Mouse (Mus musculus) frontal cortex, postnatal 10 days (tissue): ENCODE results near the gene Ccnl2.

Experiments used
- DNase-seq, 2 experiments: peaks; one replicate each; pipeline ENCODE4 v3.0.0; 2022; ENCODE audit warnings: low spot score in 2 of 2, mixed read lengths in 1 of 2

Gene Ccnl2

DNA sequence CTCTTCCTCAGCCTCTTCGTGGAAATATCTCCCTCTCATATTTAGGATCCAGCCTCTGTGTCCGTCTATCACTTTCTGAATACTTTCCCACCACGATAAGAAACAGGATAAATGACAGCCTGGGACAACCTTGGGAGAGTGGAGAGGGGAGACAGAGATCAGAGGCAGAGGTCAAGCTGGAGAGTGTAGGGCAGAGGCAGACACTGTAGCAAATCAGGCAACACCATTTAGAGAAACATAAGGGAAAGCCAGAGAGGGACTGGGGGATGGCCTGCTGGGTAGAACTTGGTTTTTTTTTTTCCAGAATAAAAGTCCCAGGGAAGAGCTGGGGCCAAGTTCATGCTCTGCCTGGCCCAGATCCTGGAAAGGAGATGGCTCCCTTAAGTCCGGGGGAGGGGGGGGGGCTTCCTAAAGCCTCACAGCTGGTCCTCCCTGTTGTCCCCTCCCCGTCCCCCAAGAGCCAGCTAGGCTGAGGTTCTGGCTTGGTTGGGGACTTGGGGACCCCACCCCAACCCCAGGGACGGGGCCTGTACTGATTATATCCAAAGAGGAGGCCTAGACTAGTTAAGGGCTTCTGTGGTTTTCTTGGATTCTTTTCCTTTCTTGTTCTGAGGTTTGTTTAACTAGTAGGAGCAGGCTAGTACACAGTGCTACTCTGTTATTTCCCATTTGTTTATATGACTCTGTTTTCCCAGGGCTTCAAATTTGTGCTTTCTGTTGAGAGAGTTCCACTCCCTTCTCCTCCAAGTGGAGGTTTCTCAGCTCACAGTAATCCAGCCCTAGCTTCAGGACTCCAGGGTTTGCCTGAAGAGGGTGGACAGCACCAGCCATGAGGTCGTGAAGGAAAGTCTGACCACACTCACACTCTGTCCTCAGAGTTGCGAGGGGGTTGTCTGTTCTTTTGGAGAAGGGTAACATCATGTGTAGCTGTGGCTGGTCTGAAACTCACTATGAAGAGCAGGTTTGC, 26.2 kb downstream of the Ccnl2 start:
- no peak for DNase-seq

DNA sequence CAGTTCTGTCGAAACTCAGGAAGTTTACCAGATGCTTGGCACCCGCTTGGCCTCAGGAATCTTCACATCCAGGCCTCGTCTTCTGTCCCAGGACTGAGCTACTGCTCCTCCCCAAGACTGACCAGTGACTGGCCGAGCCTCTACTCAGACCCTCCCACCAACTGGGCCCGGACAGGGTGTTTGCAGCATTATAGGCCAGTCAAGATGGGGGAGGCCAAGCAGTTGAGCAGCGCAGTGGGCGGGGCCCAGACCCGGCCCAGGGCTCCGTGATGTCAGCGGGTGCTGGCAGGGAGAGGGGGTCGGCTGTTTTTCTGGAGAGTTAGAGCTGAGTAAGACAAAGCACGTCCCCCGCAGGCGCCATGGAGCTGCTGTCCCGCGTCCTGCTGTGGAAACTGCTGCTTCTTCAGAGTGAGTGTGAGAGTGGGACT, 27.2 kb downstream of the Ccnl2 start, which contains the start of gene Mxra8:
Gene Mxra8 (plus strand): TSS at position 198 of the 428 bp plus-strand sequence.
- peak in 1 of 2 experiments; percentile 52 for DNase-seq

DNA sequence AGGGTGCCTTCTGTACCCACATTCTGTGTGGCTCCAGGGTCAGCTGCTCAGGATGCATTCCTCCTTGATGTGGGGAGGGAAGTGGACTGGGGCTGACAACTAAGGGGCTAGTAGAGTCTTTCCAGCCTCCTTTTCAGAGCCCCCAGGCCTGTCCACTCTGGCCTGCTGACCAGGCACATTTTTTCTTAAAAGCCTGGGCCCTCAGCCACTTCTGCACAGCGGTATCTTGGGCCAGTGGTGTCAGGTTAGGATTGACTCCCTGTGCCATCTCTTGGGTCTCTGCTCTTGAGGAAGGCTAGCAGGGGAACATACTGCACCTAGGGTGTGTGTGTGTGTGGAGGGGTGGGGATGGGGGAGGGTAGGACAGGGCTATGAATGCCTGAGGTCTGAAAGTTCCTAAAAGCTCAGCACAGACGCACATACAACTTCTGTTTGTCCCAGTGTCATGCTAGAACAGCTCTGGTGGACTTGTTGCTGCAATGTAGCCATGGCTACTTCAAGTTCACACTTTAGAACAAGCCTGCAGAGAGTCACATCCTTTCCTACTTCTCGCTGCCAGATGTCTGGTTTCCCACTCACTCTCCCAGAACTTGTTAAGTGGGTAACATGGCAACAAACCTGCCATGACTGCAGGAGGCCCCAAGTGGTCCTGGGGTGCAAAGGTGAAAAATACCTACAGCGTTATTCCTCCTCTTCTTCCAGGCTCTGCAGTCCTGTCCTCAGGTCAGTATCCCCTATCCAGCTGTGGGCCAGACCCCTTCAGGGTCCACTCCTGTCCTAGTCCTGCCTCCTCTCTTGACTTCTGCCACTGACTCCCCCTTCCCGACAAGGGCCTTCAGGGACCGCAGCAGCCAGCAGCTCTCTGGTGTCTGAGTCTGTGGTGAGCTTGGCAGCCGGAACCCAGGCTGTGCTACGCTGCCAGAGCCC, 28.1 kb downstream of the Ccnl2 start:
- no peak for DNase-seq

DNA sequence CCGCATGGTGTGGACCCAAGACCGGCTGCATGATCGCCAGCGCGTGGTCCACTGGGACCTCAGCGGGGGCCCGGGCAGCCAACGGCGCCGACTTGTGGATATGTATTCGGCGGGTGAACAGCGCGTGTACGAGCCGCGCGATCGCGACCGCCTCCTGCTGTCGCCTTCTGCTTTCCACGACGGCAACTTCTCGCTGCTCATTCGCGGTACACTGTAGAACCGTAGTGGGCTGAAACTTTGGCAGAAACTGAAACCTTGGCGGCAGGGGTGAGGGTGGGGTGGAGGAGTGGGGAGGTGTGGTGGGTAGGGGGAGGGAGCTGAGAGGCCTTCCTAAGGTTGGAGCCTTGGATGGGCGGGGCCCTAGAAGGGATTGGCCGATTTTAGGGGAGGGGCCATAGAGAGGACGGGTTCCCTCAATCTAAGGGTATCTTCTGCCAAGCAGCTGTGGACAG, 28.7 kb downstream of the Ccnl2 start:
- peak in 1 of 2 experiments; percentile 35 for DNase-seq

DNA sequence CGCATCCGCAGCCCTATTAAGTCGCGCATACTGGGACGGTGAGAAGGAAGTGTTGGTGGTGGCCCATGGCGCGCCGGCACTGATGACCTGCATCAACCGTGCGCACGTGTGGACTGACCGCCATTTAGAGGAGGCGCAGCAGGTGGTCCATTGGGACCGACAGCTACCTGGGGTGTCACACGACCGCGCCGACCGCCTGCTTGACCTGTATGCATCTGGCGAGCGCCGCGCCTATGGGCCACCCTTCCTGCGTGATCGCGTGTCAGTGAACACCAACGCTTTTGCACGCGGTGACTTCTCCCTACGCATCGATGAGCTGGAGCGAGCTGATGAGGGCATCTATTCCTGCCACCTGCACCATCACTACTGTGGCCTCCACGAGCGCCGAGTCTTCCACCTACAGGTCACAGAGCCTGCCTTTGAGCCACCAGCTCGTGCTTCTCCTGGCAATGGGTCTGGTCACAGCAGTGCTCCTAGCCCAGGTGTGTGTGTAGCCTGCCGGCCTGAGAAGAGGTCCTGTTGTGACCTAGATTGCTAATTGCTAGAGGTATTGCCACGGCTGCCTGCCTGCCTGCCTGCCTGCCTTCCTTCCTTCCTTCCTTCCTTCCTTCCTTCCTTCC, 29.5 kb downstream of the Ccnl2 start:
- DNase-seq, result peak in 1 of 2 experiments; percentile 13

DNA sequence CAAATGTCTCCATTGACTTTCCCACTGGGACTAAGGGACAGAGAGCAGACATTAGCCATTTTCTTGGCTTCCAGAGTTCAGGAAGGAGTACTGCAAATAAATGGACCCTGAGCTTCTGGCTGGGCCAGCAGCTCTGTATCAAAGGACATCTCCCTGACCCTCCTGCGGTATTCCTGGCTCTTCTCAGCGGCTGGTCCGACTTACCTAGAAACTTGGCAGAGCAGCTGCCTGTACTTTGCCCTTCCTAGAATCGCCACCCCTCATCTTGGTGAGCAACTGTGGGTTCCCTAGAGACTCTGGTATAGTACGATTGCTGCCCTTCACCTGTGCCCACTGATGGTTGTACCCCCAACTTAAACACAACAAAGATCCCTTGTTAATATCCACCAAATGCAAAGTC, 30.9 kb downstream of the Ccnl2 start:
- no peak for DNase-seq

DNA sequence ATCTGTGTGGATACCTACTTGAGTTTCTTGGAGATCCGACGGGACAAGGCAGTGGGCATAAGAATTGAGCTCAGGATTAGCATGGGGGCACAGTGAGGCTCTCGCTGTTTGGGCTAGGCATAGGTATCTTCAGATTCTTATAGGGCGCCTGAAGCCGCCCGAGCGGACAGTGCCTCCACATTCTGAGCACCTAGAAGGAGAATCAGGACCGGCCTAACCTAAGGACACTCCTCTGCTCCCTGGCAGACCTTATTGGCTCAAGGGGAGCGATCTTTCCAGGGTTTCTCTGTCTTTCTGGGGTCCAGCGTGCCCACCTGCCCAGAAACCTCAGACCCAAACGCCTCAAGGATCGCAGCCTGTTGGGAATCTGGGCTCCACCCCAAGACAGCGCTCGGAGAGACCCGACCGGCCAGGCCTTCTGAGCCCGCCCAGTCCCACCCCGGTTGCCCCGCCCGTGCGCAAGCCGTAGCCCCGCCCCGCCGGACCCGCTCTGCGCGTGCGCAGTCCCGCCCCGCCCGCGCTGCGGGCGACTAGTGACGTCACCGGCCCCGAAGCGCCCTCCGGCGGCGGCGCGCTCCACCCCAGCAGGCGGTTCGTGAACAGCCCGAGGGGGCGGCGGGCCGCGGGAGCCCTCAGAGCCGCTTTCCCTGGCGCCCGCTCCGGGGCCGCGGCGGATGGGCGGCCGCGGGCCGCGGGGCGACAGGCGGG, 34.7 kb downstream of the Ccnl2 start, which contains the start of gene Dvl1:
Gene Dvl1 (plus strand): TSS at position 532 of the 708 bp plus-strand sequence.
- peak; percentile 80 to 95 for DNase-seq

DNA sequence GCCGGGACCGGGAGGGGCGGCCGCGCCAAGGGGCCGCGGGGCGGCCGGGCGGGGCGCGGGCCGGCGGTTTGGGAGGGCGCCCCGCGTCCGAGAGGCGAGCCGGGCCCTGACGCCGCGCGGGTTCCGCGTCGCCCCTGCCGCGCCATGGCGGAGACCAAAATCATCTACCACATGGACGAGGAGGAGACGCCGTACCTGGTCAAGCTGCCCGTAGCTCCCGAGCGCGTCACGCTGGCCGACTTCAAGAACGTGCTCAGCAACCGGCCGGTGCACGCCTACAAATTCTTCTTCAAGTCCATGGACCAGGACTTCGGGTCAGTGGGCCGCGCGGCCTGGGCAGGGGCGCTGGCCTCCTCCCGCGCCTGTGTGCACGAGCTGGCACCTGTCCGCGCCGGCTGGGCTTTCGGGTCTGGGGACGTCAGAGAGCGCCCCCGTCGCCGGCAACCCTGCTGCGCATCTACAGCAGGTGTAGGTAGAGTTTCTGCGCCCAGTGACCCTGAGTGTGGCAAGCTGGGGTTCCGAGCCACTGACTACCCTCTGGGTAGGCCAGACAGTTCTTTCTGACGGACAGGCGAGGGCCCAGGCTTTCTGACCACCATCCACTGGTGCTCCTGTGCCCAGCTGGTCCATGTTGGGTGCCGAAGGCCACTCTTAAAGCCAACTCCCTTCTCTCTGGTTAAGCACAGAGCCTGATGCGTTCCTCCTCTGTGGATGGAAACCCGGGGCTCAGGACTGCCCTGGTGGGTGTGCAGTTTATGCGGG, 35.5 kb downstream of the Ccnl2 start:
- DNase-seq, result peak in 1 of 2 experiments; percentile 49

DNA sequence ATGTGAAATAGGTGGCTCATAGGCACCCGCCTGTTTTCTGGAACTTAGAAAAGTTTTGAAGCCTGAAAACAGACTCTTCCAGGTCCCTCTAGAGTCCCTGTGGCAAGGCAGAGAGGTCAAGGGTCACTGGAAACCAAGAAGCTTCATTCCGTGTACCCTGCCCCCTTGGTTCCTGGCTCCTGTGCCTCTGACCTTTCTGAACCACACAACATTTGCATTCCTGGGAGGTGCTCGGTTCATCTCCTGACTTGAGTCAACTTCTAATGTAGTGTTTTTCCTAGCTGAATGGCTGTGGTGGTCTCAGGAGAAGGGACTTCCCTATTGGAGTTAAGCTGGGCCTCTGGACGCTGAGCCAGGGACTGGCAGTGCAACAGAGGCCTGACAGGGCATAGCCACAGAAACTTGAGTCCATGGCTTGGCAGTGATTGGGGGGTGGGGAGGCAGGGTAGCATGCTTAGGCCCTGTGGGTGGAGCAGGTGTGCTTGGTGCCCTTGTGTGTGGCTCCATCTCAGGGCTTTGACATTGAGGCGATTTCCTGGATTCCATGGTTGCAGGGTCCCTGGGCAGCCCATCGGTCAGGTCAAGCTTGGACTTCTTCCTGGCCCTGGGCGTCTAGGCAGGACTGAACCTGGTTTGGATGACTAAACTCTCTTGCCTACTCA, 36.3 kb downstream of the Ccnl2 start:
- no peak for DNase-seq

DNA sequence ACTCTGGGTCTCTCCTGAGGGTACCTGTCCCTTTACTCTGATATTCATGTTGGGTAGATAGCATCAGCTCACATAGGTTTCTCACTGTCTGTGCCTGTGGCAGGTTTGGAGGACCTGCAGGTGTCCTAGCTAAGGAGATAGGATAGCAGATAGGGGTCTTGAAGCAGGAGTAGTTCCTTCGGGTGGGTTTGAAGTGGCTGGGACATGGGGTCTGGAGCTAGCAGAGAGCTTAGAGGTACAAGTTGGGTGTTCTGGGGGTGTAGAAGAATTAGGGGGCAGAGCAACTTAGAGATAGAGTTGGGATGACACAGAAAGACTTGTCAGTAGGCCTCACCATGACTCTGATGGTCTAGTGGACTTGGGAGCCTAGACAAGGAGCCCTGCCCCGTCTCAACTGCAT, 37.1 kb downstream of the Ccnl2 start:
- DNase-seq, result no peak

DNA sequence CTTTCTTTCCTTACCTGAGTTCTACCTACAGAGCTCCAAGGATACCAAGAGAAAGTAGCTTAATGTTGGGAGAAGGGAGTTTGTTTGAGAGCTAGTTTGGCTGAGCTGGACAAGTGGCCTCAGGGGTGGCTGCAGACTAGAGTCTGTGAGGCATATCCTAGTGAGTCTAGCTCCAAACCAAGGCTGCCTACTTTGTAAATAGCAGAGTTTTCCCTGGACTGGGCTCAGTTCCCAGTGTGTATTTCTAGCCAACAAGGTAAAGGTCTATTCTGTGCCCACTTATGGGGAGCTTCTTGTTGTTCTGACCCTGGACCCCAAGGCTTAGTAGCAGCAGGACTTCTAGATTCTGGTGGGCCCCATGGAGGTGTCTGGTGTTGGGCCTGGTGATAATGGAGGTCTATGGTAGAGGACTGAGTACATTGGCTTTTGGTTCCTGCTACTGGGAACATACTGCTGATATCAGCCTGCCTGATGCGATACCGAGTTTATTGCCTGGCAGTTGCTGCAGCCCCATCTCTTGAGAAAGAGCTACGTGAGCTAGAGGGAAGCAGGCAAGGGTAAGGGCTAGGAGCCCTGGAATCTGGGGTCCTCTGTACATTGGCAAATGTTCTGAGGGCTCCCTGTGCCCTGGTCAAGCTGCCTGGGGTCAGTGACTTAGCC, 37.6 kb downstream of the Ccnl2 start:
- DNase-seq, result no peak

DNA sequence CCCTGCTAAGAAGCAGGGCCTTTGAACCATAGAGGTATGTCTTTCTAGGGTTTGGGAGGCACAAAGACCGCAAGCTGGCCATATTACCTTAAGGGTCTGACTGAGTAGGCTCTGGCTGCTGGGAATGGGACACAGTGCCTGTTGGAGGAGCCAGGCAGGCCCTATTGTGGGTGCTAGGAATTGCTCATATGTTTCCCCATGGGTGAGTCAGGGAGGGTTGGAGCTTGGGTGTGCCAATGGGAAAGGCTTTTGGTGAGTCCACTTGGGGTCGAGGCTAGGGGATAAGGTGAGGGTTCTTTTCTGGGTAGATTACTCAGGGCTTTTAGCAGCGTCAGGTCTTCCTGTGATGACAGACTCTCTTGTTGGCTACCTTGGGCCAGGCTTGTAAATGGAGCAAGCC, 39.1 kb downstream of the Ccnl2 start:
- DNase-seq, result no peak

DNA sequence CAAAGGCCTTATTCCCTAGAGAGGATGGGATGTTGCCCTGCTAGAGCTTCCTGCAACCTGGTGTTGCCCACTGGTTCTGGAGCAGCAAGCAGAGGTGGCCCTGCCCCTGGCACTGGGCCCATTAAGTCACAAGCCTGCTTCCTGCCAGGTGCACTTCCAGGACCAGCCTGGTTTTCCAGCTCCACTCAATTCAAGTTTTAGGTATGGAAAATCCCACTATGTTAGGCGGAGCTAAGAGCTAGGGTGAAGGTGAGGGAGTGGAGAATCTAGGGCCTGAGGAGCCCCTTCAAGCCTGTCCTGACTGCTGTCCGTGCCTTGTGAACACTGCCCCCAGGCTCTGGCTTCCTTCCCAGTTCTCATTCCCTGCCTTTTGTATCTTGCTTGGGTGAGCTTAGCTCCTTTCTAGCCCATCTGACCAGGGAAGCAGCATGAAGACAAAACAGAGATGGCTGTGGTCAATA, 39.7 kb downstream of the Ccnl2 start:
- no peak for DNase-seq

DNA sequence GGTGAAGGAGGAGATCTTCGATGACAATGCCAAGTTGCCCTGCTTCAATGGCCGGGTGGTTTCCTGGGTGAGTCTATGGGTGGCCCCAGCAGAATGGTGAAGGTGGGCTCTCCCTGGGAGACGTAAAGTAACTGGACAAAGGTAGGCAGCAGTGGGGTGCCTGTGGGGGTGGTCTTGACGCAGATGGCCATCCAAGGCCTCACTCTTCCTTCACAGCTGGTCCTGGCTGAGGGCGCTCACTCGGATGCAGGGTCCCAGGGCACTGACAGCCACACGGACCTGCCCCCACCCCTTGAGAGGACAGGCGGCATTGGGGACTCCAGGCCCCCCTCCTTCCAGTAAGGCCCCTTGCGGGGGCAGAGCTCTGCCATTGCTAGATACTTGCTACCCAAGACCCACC, 41.1 kb downstream of the Ccnl2 start:
- DNase-seq, result no peak

DNA sequence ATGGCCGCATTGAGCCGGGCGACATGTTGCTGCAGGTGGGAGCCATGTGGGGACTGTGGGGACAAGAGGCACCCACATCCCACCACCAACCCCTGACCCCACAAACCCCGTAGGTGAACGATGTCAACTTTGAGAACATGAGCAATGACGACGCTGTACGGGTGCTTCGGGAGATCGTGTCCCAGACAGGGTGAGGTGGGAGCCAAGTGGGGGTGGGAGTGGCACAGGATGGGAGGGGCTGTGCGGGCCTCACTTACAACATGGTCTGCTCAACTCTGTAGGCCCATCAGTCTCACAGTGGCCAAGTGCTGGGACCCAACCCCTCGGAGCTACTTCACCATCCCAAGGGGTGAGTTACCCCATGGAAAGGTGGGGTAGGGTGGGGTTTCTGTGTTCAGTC, 42.7 kb downstream of the Ccnl2 start:
- DNase-seq, result no peak

DNA sequence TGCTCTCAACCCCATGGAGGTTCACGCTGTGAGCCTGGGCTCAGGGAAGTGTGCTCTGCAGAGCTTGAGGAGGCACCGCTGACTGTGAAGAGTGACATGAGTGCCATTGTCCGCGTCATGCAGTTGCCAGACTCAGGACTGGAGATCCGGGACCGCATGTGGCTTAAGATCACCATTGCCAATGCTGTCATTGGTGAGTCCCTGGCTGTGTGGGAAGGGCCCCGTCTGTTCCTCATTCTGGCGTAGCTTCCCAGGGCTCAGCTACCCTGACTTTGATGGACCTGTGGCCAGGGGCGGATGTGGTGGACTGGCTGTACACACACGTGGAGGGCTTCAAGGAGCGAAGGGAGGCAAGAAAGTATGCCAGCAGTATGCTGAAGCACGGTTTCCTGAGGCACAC, 43.8 kb downstream of the Ccnl2 start:
- DNase-seq, result no peak

DNA sequence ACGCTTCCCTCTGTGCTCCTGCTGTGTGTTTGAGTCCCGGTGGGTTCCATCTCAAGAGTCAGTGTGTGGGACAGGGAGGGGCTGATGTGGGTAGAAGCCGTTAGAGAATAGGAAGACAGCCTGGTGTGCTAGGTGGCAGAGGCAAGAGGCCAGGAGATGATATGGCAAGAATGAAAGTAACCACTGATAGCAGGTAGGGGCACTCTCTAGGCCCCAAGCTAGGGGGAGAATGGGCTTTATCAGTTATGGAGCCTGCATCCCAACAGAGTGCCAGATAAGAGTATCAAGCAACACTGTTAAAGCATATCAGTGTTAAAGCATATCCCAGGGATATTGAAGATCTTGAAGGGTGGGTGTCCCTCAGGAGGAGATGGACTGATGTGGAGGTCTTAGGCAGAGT, 44.6 kb downstream of the Ccnl2 start:
- no peak for DNase-seq

DNA sequence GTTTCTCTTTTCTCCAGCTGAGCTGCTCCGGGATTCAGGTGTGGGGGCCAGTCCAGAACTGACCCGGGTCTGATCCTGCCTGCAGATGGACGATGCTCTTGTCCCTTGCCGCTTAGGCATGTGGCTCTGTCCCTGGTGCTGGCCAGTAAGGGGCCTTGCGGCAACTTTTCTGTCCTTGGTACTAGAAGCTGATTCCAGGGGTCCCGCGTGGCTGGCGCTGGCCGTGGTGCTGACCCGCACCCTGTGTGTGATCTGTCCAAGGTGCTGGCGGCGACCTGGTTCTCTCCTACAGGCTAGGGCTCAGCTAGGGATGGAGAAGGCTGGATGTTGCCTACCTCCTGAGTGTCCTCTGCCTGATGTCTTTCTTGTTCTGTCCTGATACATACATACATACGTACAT, 47.0 kb downstream of the Ccnl2 start:
- peak in 1 of 2 experiments; percentile 16 for DNase-seq

DNA sequence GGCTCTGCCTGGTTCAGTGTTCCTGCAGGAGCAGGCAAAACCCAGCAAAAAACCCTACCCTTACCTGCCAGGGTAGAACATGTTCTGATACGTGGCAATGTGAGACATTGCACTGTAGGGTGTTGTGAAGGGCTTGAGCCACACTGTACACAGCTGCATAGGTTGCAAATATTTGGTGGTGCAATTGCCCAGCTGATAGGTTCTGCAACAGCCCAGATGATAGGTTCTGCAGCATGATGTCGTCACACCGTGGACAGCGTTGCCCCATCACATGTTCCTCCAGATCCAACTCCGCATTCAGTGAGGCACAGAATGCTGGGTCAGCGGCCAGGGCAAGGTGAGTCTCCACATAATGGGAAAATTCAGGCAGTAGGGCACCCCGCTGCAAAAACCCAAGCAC, 49.5 kb downstream of the Ccnl2 start:
- DNase-seq, result no peak
